Mouse (Mus musculus) spleen, postnatal 10 days (tissue): ENCODE results near the gene Tmem232.
A peak's percentile ranks its signal among the peaks of the same experiment; 100 is the strongest.
"Not testable (repeated sequence)": the region's sequence is repeated elsewhere in the genome, so short reads cannot be mapped to it uniquely, and the experiment has no call there.

Experiments
- DNase-seq, 2 experiments: peaks; one replicate each; pipeline ENCODE4 v3.0.0; 2021 to 2022; ENCODE audit warnings: low spot score in 2 of 2

The Tmem232 gene

GRCm38 (mm10) chr17:65527529-65527928 is 13.1 kb downstream of the Tmem232 start:
- DNase-seq = no peak

- DNase-seq = no peak
Observed at GRCm38 (mm10) chr17:65513517-65513916, 27.1 kb downstream of the Tmem232 start.

GRCm38 (mm10) chr17:65484654-65485053 is 55.9 kb downstream of the Tmem232 start:
- no peak for DNase-seq

- no peak for DNase-seq
Observed at GRCm38 (mm10) chr17:65476747-65477146, 63.8 kb downstream of the Tmem232 start.

GRCm38 (mm10) chr17:65450818-65451217 is 89.8 kb downstream of the Tmem232 start:
- DNase-seq = no peak

GRCm38 (mm10) chr17:65437906-65438305 is 102.7 kb downstream of the Tmem232 start:
- DNase-seq = not testable (repeated sequence)

GRCm38 (mm10) chr17:65419124-65419523 is 121.5 kb downstream of the Tmem232 start:
- no peak for DNase-seq

GRCm38 (mm10) chr17:65405309-65405708 is 135.3 kb downstream of the Tmem232 start:
- DNase-seq = no peak

GRCm38 (mm10) chr17:65400914-65401313 is 139.7 kb downstream of the Tmem232 start:
- DNase-seq = no peak

- DNase-seq = no peak
Observed at GRCm38 (mm10) chr17:65384411-65384962, 156.1 kb downstream of the Tmem232 start.

- DNase-seq = no peak
Observed at GRCm38 (mm10) chr17:65370034-65370780, 170.4 kb downstream of the Tmem232 start.

- DNase-seq = no peak
Observed at GRCm38 (mm10) chr17:65365535-65366254, 174.9 kb downstream of the Tmem232 start.

GRCm38 (mm10) chr17:65351836-65352235 is 188.7 kb downstream of the Tmem232 start:
- no peak for DNase-seq

- DNase-seq = no peak
Observed at GRCm38 (mm10) chr17:65340016-65340415, 200.6 kb downstream of the Tmem232 start.

- DNase-seq = no peak
Observed at GRCm38 (mm10) chr17:65330759-65331158, 209.8 kb downstream of the Tmem232 start.

GRCm38 (mm10) chr17:65325249-65325648 is 215.3 kb downstream of the Tmem232 start:
- DNase-seq = peak in 1 of 2 experiments; percentile 15

- DNase-seq = no peak
Observed at GRCm38 (mm10) chr17:65320623-65321022, 220.0 kb downstream of the Tmem232 start.

- no peak for DNase-seq
Observed at GRCm38 (mm10) chr17:65299946-65300345, 240.6 kb downstream of the Tmem232 start.

GRCm38 (mm10) chr17:65297831-65298230 is 242.8 kb downstream of the Tmem232 start:
- DNase-seq = no peak

- no peak for DNase-seq
Observed at GRCm38 (mm10) chr17:65252160-65252559, 288.4 kb downstream of the Tmem232 start.

- DNase-seq = no peak
Observed at GRCm38 (mm10) chr17:65250261-65250660, 290.3 kb downstream of the Tmem232 start.

GRCm38 (mm10) chr17:65243716-65244115 is 296.9 kb downstream of the Tmem232 start:
- no peak for DNase-seq
